Mouse (Mus musculus): ENCODE measurements at regions not wholly inside any gene's neighbourhood (a gene's known extent, or its start where the extent isn't known, plus 50 kb on each side); places are given as distances from the start of the nearest gene placed in this dataset.

- TF ChIP-seq USF1 (IDR thresholded peaks at IDR 0.05; ENCODE audit: low read depth): peak; percentile 57
- TF ChIP-seq CEBPB (IDR thresholded peaks at IDR 0.05; ENCODE audit: low read depth): peak; percentile 37
- no peak for TF ChIP-seq MAX (IDR thresholded peaks at IDR 0.05)
Observed at GRCm38 (mm10) chr13:52188605-52189003, 342.1 kb downstream of the Gadd45g start.

GRCm38 (mm10) chr13:52189382-52189923, 341.6 kb downstream of the Diras2 start:
- Histone ChIP-seq H3K36me3 (ENCODE audit: control insufficient read depth, insufficient read depth) (no peaks in the 10 kb centered on the region), H3K79me2 (ENCODE audit: control insufficient read depth, insufficient read depth) (no peaks in the 10 kb centered on the region), H3K27me3 (ENCODE audit: control insufficient read depth, insufficient read depth, insufficient read length) (no peaks in the 10 kb centered on the region), H3K79me3 (ENCODE audit: low read depth) (no peaks in the 10 kb centered on the region), H3K4me3 (ENCODE audit: insufficient read depth, poor library complexity, severe bottlenecking) (no peak overlapping the region), H3ac (ENCODE audit: control insufficient read depth, insufficient read length, low read depth) (no peak overlapping the region)
- no peak for TF ChIP-seq USF1 (IDR thresholded peaks at IDR 0.05; ENCODE audit: low read depth)
- no peak for TF ChIP-seq MYOD1 (IDR thresholded peaks at IDR 0.05; ENCODE audit: control insufficient read depth, insufficient read length, low read depth)
- TF ChIP-seq MYOG (IDR thresholded peaks at IDR 0.05; ENCODE audit: control insufficient read depth, extremely low read depth, insufficient read length): no peak
- TF ChIP-seq CEBPB (IDR thresholded peaks at IDR 0.05; ENCODE audit: low read depth): no peak
- no peak for TF ChIP-seq MAX (IDR thresholded peaks at IDR 0.05)
- TF ChIP-seq CTCF (IDR thresholded peaks at IDR 0.05; ENCODE audit: control insufficient read depth, insufficient read depth, insufficient read length): no peak
- TF ChIP-seq FOSL1 (IDR thresholded peaks at IDR 0.05; ENCODE audit: insufficient read depth, low read length, poor library complexity, severe bottlenecking): no peak

More at GRCm38 (mm10) chr13:52188605-52189003, 342.1 kb downstream of the Gadd45g start:
- Histone ChIP-seq H3K36me3 (ENCODE audit: control insufficient read depth, insufficient read depth) (no peaks in the 10 kb centered on the region), H3K79me2 (ENCODE audit: control insufficient read depth, insufficient read depth) (no peaks in the 10 kb centered on the region), H3K79me3 (ENCODE audit: low read depth) (no peaks in the 10 kb centered on the region), H3K4me3 (ENCODE audit: insufficient read depth, poor library complexity, severe bottlenecking) (no peak overlapping the region), H3K27me3 (ENCODE audit: control insufficient read depth, insufficient read depth, insufficient read length) (no peaks in the 10 kb centered on the region), H3ac (ENCODE audit: control insufficient read depth, insufficient read length, low read depth) (no peak overlapping the region)

DNA sequence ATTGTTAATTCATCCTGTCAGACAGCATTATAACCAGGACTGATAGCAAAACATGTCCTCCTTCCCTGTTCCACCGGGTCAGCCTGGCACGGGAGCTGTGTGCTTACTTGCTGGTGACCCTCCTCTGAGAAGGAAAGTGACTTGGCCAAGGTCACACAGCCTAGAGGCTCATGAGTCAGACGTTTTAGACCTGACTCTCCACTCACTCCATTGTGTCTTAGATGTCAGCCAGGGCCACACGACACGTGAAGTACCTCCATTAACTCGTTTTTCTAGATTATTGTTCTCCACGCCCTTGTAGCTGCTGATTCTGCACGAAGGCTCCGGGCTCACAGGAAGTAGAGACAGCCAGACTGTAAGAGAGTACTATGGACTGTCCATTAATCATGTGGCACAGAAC, 340.8 kb downstream of the Diras2 start:
- Histone ChIP-seq H3K79me3 (ENCODE audit: low read depth) (no peaks in the 10 kb centered on the region), H3K27me3 (ENCODE audit: control insufficient read depth, insufficient read depth, insufficient read length) (no peaks in the 10 kb centered on the region), H3K4me3 (ENCODE audit: insufficient read depth, poor library complexity, severe bottlenecking) (no peak overlapping the region), H3ac (ENCODE audit: control insufficient read depth, insufficient read length, low read depth) (no peak overlapping the region), H3K79me2 (ENCODE audit: control insufficient read depth, insufficient read depth) (no peaks in the 10 kb centered on the region), H3K36me3 (ENCODE audit: control insufficient read depth, insufficient read depth) (no peaks in the 10 kb centered on the region)
- no peak for TF ChIP-seq MYOD1 (IDR thresholded peaks at IDR 0.05; ENCODE audit: control insufficient read depth, insufficient read length, low read depth)
- no peak for TF ChIP-seq CEBPB (IDR thresholded peaks at IDR 0.05; ENCODE audit: low read depth)
- TF ChIP-seq MAX (IDR thresholded peaks at IDR 0.05): no peak
- no peak for TF ChIP-seq CTCF (IDR thresholded peaks at IDR 0.05; ENCODE audit: control insufficient read depth, insufficient read depth, insufficient read length)
- TF ChIP-seq MYOG (IDR thresholded peaks at IDR 0.05; ENCODE audit: control insufficient read depth, extremely low read depth, insufficient read length): no peak
- no peak for TF ChIP-seq USF1 (IDR thresholded peaks at IDR 0.05; ENCODE audit: low read depth)
- no peak for TF ChIP-seq FOSL1 (IDR thresholded peaks at IDR 0.05; ENCODE audit: insufficient read depth, low read length, poor library complexity, severe bottlenecking)

GRCm38 (mm10) chr13:52190848-52191590, 340.1 kb downstream of the Diras2 start:
- Histone ChIP-seq H3K4me3 (ENCODE audit: insufficient read depth, poor library complexity, severe bottlenecking) (no peak overlapping the region), H3K79me2 (ENCODE audit: control insufficient read depth, insufficient read depth) (no peaks in the 10 kb centered on the region), H3K27me3 (ENCODE audit: control insufficient read depth, insufficient read depth, insufficient read length) (no peaks in the 10 kb centered on the region), H3K79me3 (ENCODE audit: low read depth) (no peaks in the 10 kb centered on the region), H3K36me3 (ENCODE audit: control insufficient read depth, insufficient read depth) (no peaks in the 10 kb centered on the region), H3ac (ENCODE audit: control insufficient read depth, insufficient read length, low read depth) (no peak overlapping the region)
- no peak for TF ChIP-seq MYOG (IDR thresholded peaks at IDR 0.05; ENCODE audit: control insufficient read depth, extremely low read depth, insufficient read length)
- TF ChIP-seq CTCF (IDR thresholded peaks at IDR 0.05; ENCODE audit: control insufficient read depth, insufficient read depth, insufficient read length): no peak
- TF ChIP-seq FOSL1 (IDR thresholded peaks at IDR 0.05; ENCODE audit: insufficient read depth, low read length, poor library complexity, severe bottlenecking): no peak
- TF ChIP-seq MAX (IDR thresholded peaks at IDR 0.05): no peak
- no peak for TF ChIP-seq MYOD1 (IDR thresholded peaks at IDR 0.05; ENCODE audit: control insufficient read depth, insufficient read length, low read depth)
- no peak for TF ChIP-seq USF1 (IDR thresholded peaks at IDR 0.05; ENCODE audit: low read depth)
- no peak for TF ChIP-seq CEBPB (IDR thresholded peaks at IDR 0.05; ENCODE audit: low read depth)

- H3K4me3 ChIP-seq (ENCODE audit: insufficient read depth, poor library complexity, severe bottlenecking): no peak overlapping the region
- no peaks in the 10 kb centered on the region for H3K36me3 ChIP-seq (ENCODE audit: control insufficient read depth, insufficient read depth)
- no peak for TF ChIP-seq MYOD1 (IDR thresholded peaks at IDR 0.05; ENCODE audit: control insufficient read depth, insufficient read length, low read depth)
- no peak for TF ChIP-seq CTCF (IDR thresholded peaks at IDR 0.05; ENCODE audit: control insufficient read depth, insufficient read depth, insufficient read length)
- TF ChIP-seq CEBPB (IDR thresholded peaks at IDR 0.05; ENCODE audit: low read depth): no peak
- TF ChIP-seq MYOG (IDR thresholded peaks at IDR 0.05; ENCODE audit: control insufficient read depth, extremely low read depth, insufficient read length): no peak
- no peak for TF ChIP-seq USF1 (IDR thresholded peaks at IDR 0.05; ENCODE audit: low read depth)
- no peak for TF ChIP-seq FOSL1 (IDR thresholded peaks at IDR 0.05; ENCODE audit: insufficient read depth, low read length, poor library complexity, severe bottlenecking)
- no peak for TF ChIP-seq MAX (IDR thresholded peaks at IDR 0.05)
- no peaks in the 10 kb centered on the region for H3K79me2 ChIP-seq (ENCODE audit: control insufficient read depth, insufficient read depth)
- no peak overlapping the region for H3ac ChIP-seq (ENCODE audit: control insufficient read depth, insufficient read length, low read depth)
- no peaks in the 10 kb centered on the region for H3K27me3 ChIP-seq (ENCODE audit: control insufficient read depth, insufficient read depth, insufficient read length)
- H3K79me3 ChIP-seq (ENCODE audit: low read depth): no peaks in the 10 kb centered on the region
Observed at GRCm38 (mm10) chr13:52196917-52197316, 334.2 kb downstream of the Diras2 start.

All from C2C12 (cell line).